Mouse (Mus musculus) frontal cortex, postnatal 14 days (tissue): ENCODE results near the gene Col23a1.

Experiments
- DNase-seq, 2 experiments: peaks; one replicate each; pipeline ENCODE4 v3.0.0; 2022; ENCODE audit warnings: low spot score in 2 of 2

Col23a1 gene

GRCm38 (mm10) chr11:51289564-51290041 is at the start of gene Col23a1:
Gene Col23a1, plus strand, starts transcription at chr11:51289920.
- DNase-seq = peak; percentile 32 to 70

- DNase-seq = no peak
These were observed 46.8 kb upstream of the Col23a1 start for GRCm38 (mm10) chr11:51242897-51243296.

GRCm38 (mm10) chr11:51257006-51257405 is 32.7 kb upstream of the Col23a1 start:
- no peak for DNase-seq

GRCm38 (mm10) chr11:51261680-51262219 is 28.0 kb upstream of the Col23a1 start, which contains the start of gene Clk4:
Gene Clk4, plus strand, starts transcription at chr11:51261730.
- DNase-seq = no peak

GRCm38 (mm10) chr11:51262342-51263285 is 27.1 kb upstream of the Col23a1 start, which contains the start of gene BC049762:
Gene BC049762, minus strand, starts transcription at chr11:51263046.
- DNase-seq = peak; percentile 96 to 98

GRCm38 (mm10) chr11:51263286-51263831 is 26.4 kb upstream of the Col23a1 start:
- no peak for DNase-seq

- no peak for DNase-seq
These were observed 25.4 kb upstream of the Col23a1 start for GRCm38 (mm10) chr11:51264352-51264751.

- no peak for DNase-seq
These were observed 24.4 kb upstream of the Col23a1 start for GRCm38 (mm10) chr11:51265326-51265725.

- no peak for DNase-seq
These were observed 15.3 kb upstream of the Col23a1 start for GRCm38 (mm10) chr11:51274418-51274817.

- DNase-seq = no peak
These were observed 591 bp downstream of the Col23a1 start for GRCm38 (mm10) chr11:51290066-51290955.

- DNase-seq = no peak
These were observed 4.3 kb downstream of the Col23a1 start for GRCm38 (mm10) chr11:51293956-51294530.

GRCm38 (mm10) chr11:51295742-51296141 is 6.0 kb downstream of the Col23a1 start:
- DNase-seq = no peak

- no peak for DNase-seq
These were observed 9.0 kb downstream of the Col23a1 start for GRCm38 (mm10) chr11:51298691-51299090.

GRCm38 (mm10) chr11:51302396-51302795 is 12.7 kb downstream of the Col23a1 start:
- no peak for DNase-seq

- DNase-seq = no peak
These were observed 14.3 kb downstream of the Col23a1 start for GRCm38 (mm10) chr11:51303981-51304553.

GRCm38 (mm10) chr11:51308306-51308705 is 18.6 kb downstream of the Col23a1 start:
- DNase-seq = no peak

GRCm38 (mm10) chr11:51311846-51312245 is 22.1 kb downstream of the Col23a1 start:
- DNase-seq = no peak

GRCm38 (mm10) chr11:51315991-51316810 is 26.5 kb downstream of the Col23a1 start:
- no peak for DNase-seq

GRCm38 (mm10) chr11:51320609-51321008 is 30.9 kb downstream of the Col23a1 start:
- no peak for DNase-seq

GRCm38 (mm10) chr11:51326908-51327307 is 37.2 kb downstream of the Col23a1 start:
- no peak for DNase-seq
